Mouse (Mus musculus) neural tube, embryonic 10.5 days (tissue): ENCODE data around the gene Ino80.

Source experiments
- DNase-seq: peaks from one replicate; pipeline ENCODE4 v3.0.0-alpha.2; 2017; ENCODE audit warnings: low spot score; ENCODE audit errors: extremely low spot score

Gene Ino80

DNA sequence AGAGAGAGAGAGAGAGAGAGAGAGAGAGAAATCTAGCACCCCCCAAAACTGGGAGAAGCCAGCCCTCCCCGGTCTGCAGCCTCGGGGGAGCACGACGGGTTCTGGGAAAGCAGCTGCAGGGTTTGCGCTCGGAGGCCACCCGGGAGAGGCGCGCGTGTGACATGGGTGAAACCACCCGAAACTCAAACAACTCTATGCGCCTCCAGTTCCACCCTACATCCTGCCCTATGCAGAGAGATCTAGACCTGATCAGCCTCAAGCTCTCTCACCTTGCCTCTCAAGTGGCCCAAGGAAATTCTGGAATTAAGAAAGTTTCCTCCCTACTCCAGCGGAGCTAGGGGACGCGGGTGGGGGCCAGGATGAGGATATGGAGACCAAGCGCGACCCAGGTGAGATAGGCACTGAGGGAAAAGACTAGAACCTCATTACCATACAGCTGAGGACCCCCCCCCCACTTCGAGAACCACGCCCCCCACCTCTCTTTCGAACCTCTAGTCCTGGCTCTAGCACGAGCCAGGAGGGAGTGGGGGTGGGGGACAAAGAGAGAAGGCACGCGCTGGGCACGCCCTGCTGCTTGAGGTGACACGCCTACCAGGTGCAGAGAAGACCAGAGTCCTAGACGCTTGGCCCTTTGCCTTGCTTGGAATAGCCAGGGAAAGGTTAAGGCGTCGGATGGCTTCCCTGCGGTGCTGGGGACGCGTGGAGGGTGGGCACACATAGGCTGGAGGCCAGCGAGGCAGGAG, 152.7 kb downstream of the Ino80 start:
- DNase-seq: no peak

DNA sequence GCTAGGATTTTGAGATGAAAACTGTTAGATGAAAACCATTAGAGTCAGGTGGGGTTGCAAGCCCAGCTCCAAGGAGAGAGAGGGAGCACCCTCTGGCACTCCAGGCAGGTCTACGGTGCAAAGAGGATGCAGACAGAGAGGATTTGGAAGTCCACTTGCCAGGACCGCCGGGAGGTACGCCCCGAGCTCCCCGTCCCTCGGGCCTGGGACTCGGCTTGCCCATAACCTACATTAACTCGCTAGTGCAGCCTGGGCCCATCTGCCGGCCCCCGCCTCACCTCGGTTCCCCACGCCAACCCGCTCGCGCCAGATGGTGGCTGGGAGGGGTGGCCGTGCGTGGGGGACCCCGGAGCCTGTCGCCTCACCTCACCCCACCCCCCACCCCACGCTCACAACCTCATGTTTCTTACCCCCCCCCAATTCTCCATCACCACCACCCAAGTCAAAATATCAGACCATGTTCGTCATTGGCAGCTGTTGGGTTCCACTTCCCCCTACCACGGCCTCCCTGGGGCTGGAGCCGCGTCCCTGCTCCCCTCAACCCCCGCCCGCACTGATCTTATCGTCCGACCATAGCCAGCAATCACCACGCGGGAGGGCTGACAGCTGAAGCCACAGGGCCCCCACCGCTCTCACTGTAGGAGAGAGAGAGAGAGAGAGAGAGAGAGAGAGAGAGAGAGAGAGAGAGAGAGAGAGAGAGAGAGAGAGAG, 153.5 kb downstream of the Ino80 start:
- no peak for DNase-seq
